Comparison of ENCODE assay signal across 8 mouse cellular contexts in the genomic region with DNA sequence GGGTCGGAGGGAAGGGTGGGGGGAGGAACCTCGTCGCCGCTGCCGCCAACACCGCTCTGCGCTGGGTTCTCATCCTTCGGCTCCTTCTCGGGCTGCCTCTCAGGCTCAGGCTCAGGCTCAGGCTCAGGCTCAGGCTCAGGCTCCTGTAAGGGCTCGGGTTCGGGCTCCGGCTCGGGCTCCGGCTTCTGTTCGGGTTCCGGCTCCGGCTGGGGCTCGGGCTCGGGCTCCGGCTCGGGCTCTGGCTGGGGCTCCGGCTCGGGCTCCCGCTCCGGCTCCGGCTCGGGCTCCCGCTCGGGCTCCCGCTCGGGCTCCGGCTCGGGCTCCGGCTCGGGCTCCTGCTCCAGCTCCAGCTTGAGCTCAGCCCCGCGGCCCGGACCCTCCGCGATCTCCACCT. TPM values are rescaled to one million over a fixed set of nuclear protein-coding genes. Genes with fewer than 3 reads are reported as not detected.
DNase-seq lines count a peak whose midpoint lies in the region; ATAC-seq and TF ChIP-seq lines count a peak whose summit lies in the region.

No protein-coding gene starts in this region.

- peak overlapping the region; percentile 88 for H3K27ac ChIP-seq in heart, embryonic 15.5 days
- peak overlapping the region; percentile 57 for H3K27ac ChIP-seq in ES-E14 (ENCODE audit: insufficient read depth, low read depth, low read length, poor library complexity, severe bottlenecking)
- H3K27ac ChIP-seq in forebrain, embryonic 15.5 days (replicated peaks) = peak overlapping the region; percentile 93
- 0 out of 2 replicates have a peak overlapping the region, but pooled peaks have one; percentile 31 for H3K27ac ChIP-seq in liver, postnatal 0 days (ENCODE audit: low read depth)

- H3K27me3 ChIP-seq in heart, embryonic 15.5 days = no peaks in the 10 kb centered on the region
- no peaks in the 10 kb centered on the region for H3K27me3 ChIP-seq in forebrain, embryonic 15.5 days
- peaks cover 13% of the 10 kb centered on the region; the same call in 1 of the 2 replicates for H3K27me3 ChIP-seq in liver, postnatal 0 days (ENCODE audit: insufficient read depth, low read length)

- ATAC-seq in heart, embryonic 15.5 days (replicated peaks; ENCODE audit: insufficient number of reproducible peaks, insufficient read depth, low FRiP score, low read depth) = peak; percentile 14; the same call in 1 of the 2 replicates
- peak; percentile 33 for ATAC-seq in forebrain, embryonic 15.5 days (replicated peaks)
- peak; percentile 51 for ATAC-seq in liver, postnatal 0 days

- peak overlapping the region; percentile 88 for H3K4me2 ChIP-seq in heart, embryonic 15.5 days
- H3K4me2 ChIP-seq in forebrain, embryonic 15.5 days (replicated peaks) = peak overlapping the region; percentile 75
- peak overlapping the region; percentile 74 for H3K4me2 ChIP-seq in liver, postnatal 0 days (ENCODE audit: low read depth, low read length)

- H3K4me3 ChIP-seq in heart, embryonic 15.5 days = peak overlapping the region; percentile 64
- H3K4me3 ChIP-seq in ES-E14 (ENCODE audit: insufficient read depth in 1 of 2, low read depth in 1 of 2, low read length in 2 of 2, poor library complexity in 1 of 2, severe bottlenecking in 1 of 2) = peak overlapping the region; percentile 77 to 86
- peak overlapping the region; percentile 61 for H3K4me3 ChIP-seq in forebrain, embryonic 15.5 days
- peak overlapping the region; percentile 56 for H3K4me3 ChIP-seq in liver, postnatal 0 days (ENCODE audit: low read depth, low read length)

- no peaks in the 10 kb centered on the region for H3K36me3 ChIP-seq in heart, embryonic 15.5 days
- peaks cover 5% of the 10 kb centered on the region; the same call in 1 of the 2 replicates for H3K36me3 ChIP-seq in ES-E14 (ENCODE audit: control insufficient read depth, insufficient read depth, low read length, poor library complexity, severe bottlenecking)
- H3K36me3 ChIP-seq in forebrain, embryonic 15.5 days = no peaks in the 10 kb centered on the region
- no peaks in the 10 kb centered on the region for H3K36me3 ChIP-seq in liver, postnatal 0 days (replicated peaks; ENCODE audit: insufficient read depth, low read length)

- no peaks in the 10 kb centered on the region for H3K9me3 ChIP-seq in heart, embryonic 15.5 days (replicated peaks)
- no peaks in the 10 kb centered on the region for H3K9me3 ChIP-seq in ES-E14 (ENCODE audit: control insufficient read depth, insufficient read depth, low read depth, low read length)
- H3K9me3 ChIP-seq in forebrain, embryonic 15.5 days = no peaks in the 10 kb centered on the region
- H3K9me3 ChIP-seq in liver, postnatal 0 days (ENCODE audit: low read length) = no peaks in the 10 kb centered on the region

- in situ Hi-C loops in ES-E14 (cut with MboI; ENCODE audit: low sequenced_read_pairs in 2 of 2, unreplicated experiment in 2 of 2) = no loop called here

- TF ChIP-seq CTCF in liver, postnatal 0 days (IDR thresholded peaks at IDR 0.05; ENCODE audit: low read depth) = no peak

- 16% methylated on average over 34 of the region's 40 CpGs for WGBS in heart, embryonic 15.5 days
- 17% methylated on average over 20 of the region's 40 CpGs for WGBS in forebrain, embryonic 15.5 days
- 18% methylated on average over 14 of the region's 40 CpGs for WGBS in liver, postnatal 0 days (ENCODE audit: insufficient replicate concordance)

- no peak for TF ChIP-seq EP300 in liver, postnatal 0 days (IDR thresholded peaks at IDR 0.05; ENCODE audit: low read depth)

- H3K9ac ChIP-seq in heart, embryonic 15.5 days = peak overlapping the region; percentile 64
- H3K9ac ChIP-seq in ES-E14 (ENCODE audit: insufficient read depth, low read depth, low read length, poor library complexity, severe bottlenecking) = peak overlapping the region; percentile 82
- peak overlapping the region; percentile 61 for H3K9ac ChIP-seq in forebrain, embryonic 15.5 days (replicated peaks)
- H3K9ac ChIP-seq in liver, postnatal 0 days (replicated peaks) = peak overlapping the region; percentile 59

- H3K4me1 ChIP-seq in heart, embryonic 15.5 days (replicated peaks) = peaks cover 9% of the 10 kb centered on the region
- H3K4me1 ChIP-seq in ES-E14 (ENCODE audit: control insufficient read depth in 2 of 2, insufficient read depth in 2 of 2, low read length in 2 of 2, poor library complexity in 1 of 2) = no peaks in the 10 kb centered on the region; a peak in 1 of 4 replicates
- H3K4me1 ChIP-seq in forebrain, embryonic 15.5 days = peaks cover 13% of the 10 kb centered on the region; the same call in 1 of the 2 replicates
- H3K4me1 ChIP-seq in liver, postnatal 0 days (ENCODE audit: insufficient read depth) = 0 out of 2 replicates have a peak, but pooled peaks cover 2% of the 10 kb centered on the region

- DNase-seq in heart, adult 9 months (ENCODE audit: low spot score in 2 of 2) = no peak
- DNase-seq in ES-E14 (ENCODE audit: low read depth, low spot score) = no peak
- no peak for DNase-seq in liver, postnatal 0 days
- DNase-seq in spleen, adult 12 weeks (ENCODE audit: low spot score) = no peak
- no peak for DNase-seq in thymus, postnatal 36 days
- no peak for DNase-seq in cerebellum, adult 8-10 months

TF ChIP-seq in ES-E14, 5 proteins besides CTCF, POLR2A, EP300 and RAD21:
- TF ChIP-seq MAFK (IDR thresholded peaks at IDR 0.05; ENCODE audit: insufficient read depth, low read depth, low read length) (no peak), ZNF384 (IDR thresholded peaks at IDR 0.05; ENCODE audit: low read depth, low read length) (no peak), HCFC1 (IDR thresholded peaks at IDR 0.05; ENCODE audit: borderline replicate concordance, insufficient read depth, low read length) (no peak), ZC3H11A (IDR thresholded peaks at IDR 0.05; ENCODE audit: borderline replicate concordance, low read depth, low read length) (no peak), CHD2 (IDR thresholded peaks at IDR 0.05; ENCODE audit: low read depth, low read length) (no peak)
TF ChIP-seq in ES-E14: peak in this region for 0.

RNA-seq across cellular contexts. Expression of a gene that starts 0.3 kb away (rescaled TPM):
- 0.30 and 0.55 TPM in 2 replicates for polyA plus RNA-seq in heart, embryonic 15.5 days (2015; fragmentation: Nextera tagmentation; extraction: Ambion mirVana)
- 4.0 and 5.1 TPM in 2 replicates for total RNA-seq in ES-E14 (2012; rRNA removed)
- 1.7 and 1.9 TPM in 2 replicates for polyA plus RNA-seq in forebrain, embryonic 15.5 days (2015; fragmentation: Nextera tagmentation; extraction: Ambion mirVana)
- polyA plus RNA-seq in liver, postnatal 0 days (2015; fragmentation: Nextera tagmentation; extraction: Ambion mirVana) = 0.07 TPM in 1 of 2 replicates, not detected in the other

RNA-seq across cellular contexts. Expression of a gene that starts 56.2 kb away (rescaled TPM):
- polyA plus RNA-seq in heart, embryonic 15.5 days (2015; fragmentation: Nextera tagmentation; extraction: Ambion mirVana) = 11.4 and 13.7 TPM in 2 replicates
- 38.0 and 41.5 TPM in 2 replicates for total RNA-seq in ES-E14 (2012; rRNA removed)
- 5.4 and 5.6 TPM in 2 replicates for polyA plus RNA-seq in forebrain, embryonic 15.5 days (2015; fragmentation: Nextera tagmentation; extraction: Ambion mirVana)
- polyA plus RNA-seq in liver, postnatal 0 days (2015; fragmentation: Nextera tagmentation; extraction: Ambion mirVana) = 0.97 and 1.3 TPM in 2 replicates

Comparison
In these comparisons a context has a peak if more than half of its experiments do, and no peak if none do; other contexts are left out.
1. H3K27ac ChIP-seq: peak in every context shown above with its lines; median percentile 93 in forebrain, embryonic 15.5 days; 88 in heart, embryonic 15.5 days; 57 in ES-E14; 31 in liver, postnatal 0 days.